Mouse (Mus musculus): ENCODE data around the gene Disc1.

DNA sequence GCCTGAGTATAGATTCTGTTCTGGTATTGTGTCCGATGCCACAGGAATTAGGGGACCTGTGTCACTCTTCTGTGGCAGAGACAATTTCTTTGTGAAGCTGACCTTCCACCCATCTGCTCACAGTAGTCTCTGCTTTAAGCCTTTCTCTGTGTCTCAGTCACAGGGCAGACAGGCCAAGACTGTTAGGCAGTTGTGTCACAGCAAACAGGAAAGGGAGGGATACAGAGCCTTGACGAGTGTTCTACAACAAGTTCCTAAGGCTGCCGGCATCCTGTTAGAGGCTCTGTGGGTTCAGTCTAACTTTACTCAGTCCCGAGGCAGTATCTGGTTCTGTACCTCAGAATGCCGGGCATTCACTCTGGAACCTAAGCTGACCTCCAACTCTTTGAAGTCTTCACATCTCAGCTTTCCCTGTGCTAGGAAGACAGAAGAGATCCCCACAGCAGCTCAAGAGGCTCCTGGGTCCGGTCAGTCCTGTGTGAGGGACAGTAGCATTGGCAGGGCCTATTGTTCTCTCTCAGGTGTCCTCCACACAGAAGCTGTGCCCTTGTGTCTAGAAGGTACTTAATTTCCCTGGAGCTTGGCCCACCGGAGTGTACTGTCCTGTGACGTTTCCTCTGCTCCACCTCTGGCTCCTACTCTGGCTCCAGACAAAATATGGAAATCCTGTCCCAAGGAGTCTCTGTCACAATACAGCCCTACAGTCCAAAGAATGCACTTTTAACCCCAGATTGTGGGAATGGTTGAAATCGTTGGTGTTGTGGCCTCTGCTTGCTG, 144.6 kb downstream of the Disc1 start:
- TF ChIP-seq CTCF (IDR thresholded peaks at IDR 0.05) (no peak), EP300 (IDR thresholded peaks at IDR 0.05) (no peak)
